Mouse (Mus musculus): ENCODE measurements at regions not wholly inside any gene's neighbourhood (a gene's known extent, or its start where the extent isn't known, plus 50 kb on each side); places are given as distances from the start of the nearest gene placed in this dataset.

- DNase-seq (ENCODE audit: low spot score in 2 of 2) = no peak
Measured at GRCm38 (mm10) chr2:144123395-144124034, 90.7 kb downstream of the Banf2 start.

- no peak for DNase-seq (ENCODE audit: low spot score in 2 of 2)
Measured at GRCm38 (mm10) chr2:144127082-144128037, 94.5 kb downstream of the Banf2 start.

GRCm38 (mm10) chr2:144128038-144128402, 95.2 kb downstream of the Banf2 start:
- no peak for DNase-seq (ENCODE audit: low spot score in 2 of 2)

DNA sequence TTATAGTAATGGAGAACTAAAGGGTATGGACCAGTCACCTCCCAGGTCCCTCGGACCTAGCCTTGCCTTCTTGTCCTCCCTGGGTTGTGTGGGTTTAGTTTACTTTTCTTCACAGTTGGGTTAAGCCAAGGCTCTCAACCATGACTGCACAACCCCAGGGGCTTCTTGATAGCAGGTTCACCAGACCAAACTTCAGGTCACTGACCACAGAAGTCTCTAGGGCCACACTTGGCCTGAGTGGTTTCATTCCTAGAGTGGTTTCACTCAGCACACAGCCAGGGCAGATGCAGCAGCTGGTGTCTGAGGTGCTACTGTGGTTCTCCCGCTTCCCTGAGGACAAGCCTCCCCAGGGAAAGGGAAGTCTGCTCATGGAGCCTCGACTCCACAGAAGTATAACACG, 95.7 kb downstream of the Banf2 start:
- no peak for DNase-seq (ENCODE audit: low spot score in 2 of 2)

GRCm38 (mm10) chr2:144133806-144134574, 101.1 kb downstream of the Banf2 start:
- DNase-seq (ENCODE audit: low spot score in 2 of 2) = no peak

DNA sequence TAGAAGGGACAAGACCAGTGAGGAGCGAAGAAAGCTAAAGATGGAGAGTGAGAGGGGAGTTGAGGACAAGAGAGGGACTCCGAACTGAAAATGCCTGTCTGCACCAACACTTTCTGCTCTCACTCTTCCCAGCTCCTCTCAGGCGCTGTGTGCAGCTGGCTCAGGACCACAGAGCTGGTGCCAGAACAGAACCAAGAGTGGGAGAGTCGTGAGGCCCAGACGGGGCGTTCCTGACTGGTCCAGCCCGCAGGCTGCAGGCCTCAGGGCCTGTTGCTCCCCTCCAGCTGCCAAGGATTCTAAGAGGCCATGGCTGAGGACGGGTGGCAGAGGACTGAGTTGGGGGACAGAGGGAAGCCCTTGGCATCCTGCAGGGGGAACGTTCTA, 101.7 kb downstream of the Banf2 start:
- DNase-seq (ENCODE audit: low spot score in 2 of 2) = no peak

GRCm38 (mm10) chr2:144135586-144135985, 102.7 kb downstream of the Banf2 start:
- no peak for DNase-seq (ENCODE audit: low spot score in 2 of 2)

DNA sequence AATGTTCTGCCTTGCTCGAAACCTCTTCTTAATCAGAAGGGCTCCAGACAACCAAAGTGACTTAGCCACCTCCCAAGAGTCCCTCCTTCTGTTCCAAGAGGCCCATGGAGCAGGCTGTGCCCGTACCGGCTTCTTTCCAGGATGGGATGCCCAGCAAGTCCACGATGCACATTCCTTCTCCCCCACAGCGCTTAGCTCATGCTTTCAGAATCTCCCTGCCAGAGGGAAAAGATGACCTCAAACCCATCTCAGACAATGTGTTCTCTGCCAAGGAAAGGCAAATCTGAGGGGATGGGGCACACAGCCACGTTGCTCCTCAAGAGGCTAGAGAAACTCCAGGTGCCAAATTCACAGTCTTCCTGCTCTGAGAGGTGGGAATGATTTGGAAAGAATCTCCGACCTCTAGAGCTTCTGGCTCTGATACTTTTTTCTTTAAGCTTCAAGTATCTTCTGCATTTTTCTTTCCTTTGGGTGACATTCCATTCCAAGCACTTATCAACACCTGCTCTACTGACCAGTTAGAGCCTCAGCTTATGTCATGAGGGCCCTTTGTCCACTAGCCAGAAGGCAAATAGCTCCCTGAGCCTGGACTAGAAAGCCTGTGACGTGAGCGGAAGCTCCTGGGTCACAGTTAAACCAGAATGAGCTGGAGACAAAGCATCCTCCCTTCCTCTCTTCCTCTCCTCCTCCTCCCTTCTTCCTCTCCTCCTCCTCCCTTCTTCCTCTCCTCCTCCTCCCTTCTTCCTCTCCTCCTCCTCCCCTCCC, 110.9 kb downstream of the Banf2 start:
- DNase-seq (ENCODE audit: low spot score in 2 of 2) = no peak

- DNase-seq (ENCODE audit: low spot score in 2 of 2) = no peak
Measured at GRCm38 (mm10) chr2:144144486-144145136, 111.8 kb downstream of the Banf2 start.

DNA sequence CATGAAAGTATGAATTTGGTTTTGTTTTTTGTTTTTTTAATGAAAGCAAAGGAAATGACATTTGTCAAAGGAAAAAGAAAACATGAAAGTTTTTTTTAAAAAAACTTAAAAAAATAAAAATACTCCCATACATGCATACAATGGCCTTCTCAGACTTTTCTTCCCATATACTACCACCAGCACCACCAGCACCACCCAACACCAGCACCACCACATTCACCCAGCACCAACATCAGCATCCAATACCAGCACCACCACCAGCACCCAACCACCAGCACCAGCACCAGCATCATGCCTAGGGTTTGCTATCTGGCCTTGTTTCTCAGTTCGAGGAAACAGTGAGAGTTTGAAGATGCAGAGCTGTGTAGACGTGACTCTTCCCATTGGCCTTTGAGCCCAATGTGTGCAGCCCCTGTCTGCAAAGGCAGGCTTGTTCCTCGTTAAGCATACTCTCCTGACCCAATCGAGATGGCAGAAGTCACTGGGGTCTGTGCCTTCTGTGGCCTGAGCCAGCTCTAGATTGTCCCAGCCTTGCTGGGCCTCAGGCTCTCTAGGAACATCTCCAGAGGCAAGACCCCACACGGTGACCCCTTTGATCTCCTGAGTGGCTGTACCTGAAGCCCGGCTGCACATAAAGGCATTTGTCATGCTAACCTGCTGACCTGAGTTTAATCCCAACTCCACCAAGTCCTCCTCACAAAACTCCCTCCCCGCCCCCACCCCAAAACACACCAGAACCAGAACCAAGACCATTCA, 113.8 kb upstream of the Mgme1 start:
- no peak for DNase-seq (ENCODE audit: low spot score in 2 of 2)

- no peak for DNase-seq (ENCODE audit: low spot score in 2 of 2)
Measured at GRCm38 (mm10) chr2:144157343-144157742, 113.1 kb upstream of the Mgme1 start.

- DNase-seq (ENCODE audit: low spot score in 2 of 2) = no peak
Measured at GRCm38 (mm10) chr2:144158256-144158655, 112.2 kb upstream of the Mgme1 start.

GRCm38 (mm10) chr2:144159854-144160331, 110.6 kb upstream of the Mgme1 start:
- DNase-seq (ENCODE audit: low spot score in 2 of 2) = no peak

- DNase-seq (ENCODE audit: low spot score in 2 of 2) = no peak
Measured at GRCm38 (mm10) chr2:144160434-144160833, 110.0 kb upstream of the Mgme1 start.

DNA sequence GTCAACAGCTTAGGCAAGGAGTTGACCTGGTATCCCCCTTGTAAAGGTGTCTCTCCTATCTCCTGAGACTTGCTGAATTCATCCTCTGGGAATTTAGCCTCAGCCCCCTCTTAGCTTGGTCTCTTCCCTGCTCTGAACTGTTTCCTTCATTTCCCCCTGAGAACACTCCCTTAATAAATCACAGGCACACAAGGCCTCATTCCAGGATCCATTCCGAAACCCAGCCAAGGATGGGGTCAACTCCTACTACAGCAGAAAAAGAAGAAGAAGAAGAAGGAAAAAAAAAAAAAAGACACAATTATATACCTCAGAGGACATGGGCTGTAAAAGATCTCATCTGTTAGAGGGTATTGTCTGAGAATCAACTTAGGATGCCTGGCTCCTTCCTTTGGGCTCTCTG, 108.6 kb upstream of the Mgme1 start:
- DNase-seq (ENCODE audit: low spot score in 2 of 2) = no peak

DNA sequence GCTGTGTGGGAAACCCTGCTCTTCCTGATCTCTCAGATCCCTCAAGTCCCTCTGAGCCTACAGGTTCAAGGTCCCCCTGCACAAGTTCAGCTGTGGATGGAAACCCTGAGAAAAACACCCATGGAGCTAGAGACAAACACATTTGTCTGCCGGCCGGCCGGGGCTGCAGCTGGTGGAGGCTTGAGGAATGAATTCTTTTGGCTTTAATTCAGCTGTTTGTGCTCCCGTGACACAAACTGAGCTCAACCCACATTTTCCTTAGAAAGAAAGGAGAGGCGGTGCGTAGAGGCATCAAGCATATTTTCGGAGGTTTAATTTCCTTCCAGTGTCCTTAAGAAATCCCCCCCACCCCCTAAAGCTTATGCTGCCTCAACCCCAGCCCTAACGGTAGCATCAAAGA, 106.4 kb upstream of the Mgme1 start:
- no peak for DNase-seq (ENCODE audit: low spot score in 2 of 2)

GRCm38 (mm10) chr2:144164986-144165821, 105.3 kb upstream of the Mgme1 start:
- DNase-seq (ENCODE audit: low spot score in 2 of 2) = peak; percentile 31 to 54

DNA sequence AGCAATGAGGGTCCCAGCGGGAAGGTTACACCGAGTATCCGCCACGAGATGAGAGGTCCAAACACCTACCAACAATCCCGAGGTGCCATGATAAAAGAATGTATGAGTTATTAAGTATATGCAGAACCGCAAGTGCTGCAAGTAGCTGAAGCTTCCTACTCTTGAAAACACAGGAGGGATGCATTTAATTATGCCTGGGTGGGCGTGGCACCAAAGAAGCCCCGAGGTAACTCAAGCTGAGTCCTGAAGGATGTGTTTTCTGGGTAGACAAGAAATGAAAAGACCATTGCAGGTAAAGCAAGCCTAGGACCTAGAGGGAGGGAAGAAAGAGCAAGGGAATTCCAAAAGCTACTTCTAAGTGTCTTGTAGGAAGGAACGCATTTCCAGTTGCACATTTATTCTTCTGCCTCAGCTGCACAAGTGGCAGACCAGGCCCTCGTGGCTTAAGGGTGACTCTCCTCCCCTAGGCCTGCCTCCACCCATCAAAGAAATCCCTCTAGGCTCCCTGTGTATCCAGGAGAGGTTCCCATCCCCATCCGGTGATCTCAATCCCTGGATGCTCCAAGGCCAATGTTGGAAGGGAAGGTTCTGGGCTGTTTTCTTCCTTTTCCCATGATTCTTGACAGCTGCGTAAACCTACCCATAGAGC, 104.2 kb upstream of the Mgme1 start:
- no peak for DNase-seq (ENCODE audit: low spot score in 2 of 2)
